Comparison of ENCODE assay signal across 24 mouse cellular contexts in the genomic region with DNA sequence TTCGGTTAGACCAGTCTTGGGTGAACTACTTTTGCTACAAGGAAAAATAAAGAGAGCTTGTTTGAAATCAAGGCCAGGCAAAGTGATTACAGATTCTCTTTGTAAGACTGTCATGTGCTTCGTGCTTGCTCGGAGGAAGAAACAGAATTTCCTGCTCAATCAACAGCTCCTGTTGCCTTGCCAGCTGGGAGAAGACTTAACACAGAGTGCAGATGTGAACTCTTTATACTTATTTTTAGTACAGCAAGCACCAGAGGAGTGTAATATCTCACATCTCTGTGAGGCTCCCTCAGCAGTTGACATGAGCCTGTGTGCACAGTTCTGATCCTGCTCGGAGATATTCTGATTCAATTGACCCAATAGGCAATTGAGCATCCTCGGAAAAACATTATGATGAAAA.
DNase-seq lines count a peak whose midpoint lies in the region; ATAC-seq and TF ChIP-seq lines count a peak whose summit lies in the region.
"Had no signal": no experiment of that assay in that cellular context is flagged by ENCODE, and none has a peak within 500 bp of the region (broad histone marks: within the 10 kb centered on the region; RNA-seq: fewer than 3 reads in every experiment).

No protein-coding gene starts in this region.

- no peaks in the 10 kb centered on the region for H3K36me3 ChIP-seq in forebrain, embryonic 16.5 days (ENCODE audit: control insufficient read depth, insufficient read depth)
- no peaks in the 10 kb centered on the region for H3K36me3 ChIP-seq in forebrain, embryonic 11.5 days (ENCODE audit: control insufficient read depth, insufficient read depth, low read length)
- H3K36me3 ChIP-seq in heart, embryonic 14.5 days (ENCODE audit: control insufficient read depth, insufficient read depth, low read length) = no peaks in the 10 kb centered on the region
- no peaks in the 10 kb centered on the region for H3K36me3 ChIP-seq in heart, embryonic 10.5 days
- H3K36me3 ChIP-seq: forebrain, embryonic 15.5 days; G1E; hindbrain, embryonic 12.5 days; limb, embryonic 10.5 days; midbrain, embryonic 12.5 days; neural tube, embryonic 15.5 days had no signal

- no peak overlapping the region for H3K9ac ChIP-seq in forebrain, embryonic 16.5 days (replicated peaks; ENCODE audit: low read depth, low read length)
- H3K9ac ChIP-seq in forebrain, embryonic 11.5 days (ENCODE audit: low read length) = no peak overlapping the region
- no peak overlapping the region for H3K9ac ChIP-seq in heart, embryonic 14.5 days (ENCODE audit: low read length)
- H3K9ac ChIP-seq: forebrain, embryonic 15.5 days; hindbrain, embryonic 12.5 days; liver, postnatal 0 days; midbrain, embryonic 12.5 days; neural tube, embryonic 15.5 days had no signal

- no peaks in the 10 kb centered on the region for H3K27me3 ChIP-seq in forebrain, embryonic 16.5 days (replicated peaks; ENCODE audit: control insufficient read depth, insufficient read depth, low read length)
- no peaks in the 10 kb centered on the region for H3K27me3 ChIP-seq in forebrain, embryonic 11.5 days (ENCODE audit: control insufficient read depth, insufficient read depth, low read length)
- no peaks in the 10 kb centered on the region for H3K27me3 ChIP-seq in heart, embryonic 14.5 days (ENCODE audit: control insufficient read depth, insufficient read depth, low read length)
- H3K27me3 ChIP-seq in heart, embryonic 10.5 days (ENCODE audit: insufficient read depth, poor library complexity, severe bottlenecking) = no peaks in the 10 kb centered on the region
- H3K27me3 ChIP-seq: forebrain, embryonic 15.5 days; hindbrain, embryonic 12.5 days; midbrain, embryonic 12.5 days; neural tube, embryonic 15.5 days had no signal

- intact Hi-C loops in left cerebral cortex, adult 2 months (cut with DNase I) = no loop called here

- no peaks in the 10 kb centered on the region for H3K4me1 ChIP-seq in forebrain, embryonic 16.5 days (replicated peaks; ENCODE audit: control insufficient read depth, insufficient read depth, low read length)
- H3K4me1 ChIP-seq in forebrain, embryonic 11.5 days (replicated peaks; ENCODE audit: control insufficient read depth, insufficient read depth, low read length) = no peaks in the 10 kb centered on the region
- peaks cover 2 to 9% of the 10 kb centered on the region in 2 experiments; a peak in 1 of 4 replicates for H3K4me1 ChIP-seq in heart, embryonic 14.5 days (ENCODE audit: control insufficient read depth in 2 of 2, insufficient read depth in 2 of 2, low read length in 2 of 2)
- H3K4me1 ChIP-seq in heart, embryonic 10.5 days = peaks cover 5% of the 10 kb centered on the region; the same call in 1 of the 2 replicates
- H3K4me1 ChIP-seq: forebrain, embryonic 15.5 days; hindbrain, embryonic 12.5 days; limb, embryonic 10.5 days; midbrain, embryonic 12.5 days; neural tube, embryonic 15.5 days had no signal

- H3K4me3 ChIP-seq in forebrain, embryonic 16.5 days (replicated peaks; ENCODE audit: low read length) = no peak overlapping the region
- H3K4me3 ChIP-seq in forebrain, embryonic 11.5 days (ENCODE audit: low read depth, low read length) = no peak overlapping the region
- H3K4me3 ChIP-seq in heart, embryonic 14.5 days (ENCODE audit: control insufficient read depth in 1 of 2, insufficient read depth in 1 of 2, low read depth in 1 of 2, low read length in 2 of 2) = no peak overlapping the region
- H3K4me3 ChIP-seq in heart, embryonic 10.5 days = no peak overlapping the region
- H3K4me3 ChIP-seq in left cerebral cortex, adult 2 months = no peak overlapping the region
- H3K4me3 ChIP-seq: erythroblast, embryonic 14.5 days; forebrain, embryonic 15.5 days; hindbrain, embryonic 12.5 days; limb, embryonic 10.5 days; midbrain, embryonic 12.5 days; neural tube, embryonic 15.5 days had no signal

- no peak for DNase-seq in forebrain, embryonic 11.5 days (ENCODE audit: low spot score)
- no peak for DNase-seq in heart, embryonic 10.5 days (ENCODE audit: low spot score)
- DNase-seq in left cerebral cortex, adult 9 months (ENCODE audit: low spot score in 2 of 2) = peak; percentile 4 to 7
- DNase-seq in left cerebral cortex, adult 2 months (ENCODE audit: extremely low spot score in 1 of 2, low spot score in 2 of 2) = no peak
- DNase-seq in brain, embryonic 18.5 days (ENCODE audit: low read depth, low spot score) = peak; percentile 10
- no peak for DNase-seq in testis, postnatal 14 days (ENCODE audit: low spot score)
- DNase-seq: adrenal gland, postnatal 10 days; cerebellum, adult 18-20 months; cerebellum, postnatal 25 days; kidney, adult 18-20 months; liver, postnatal 0 days; lung, postnatal 10 days; thymus, postnatal 14 days had no signal

- no peak overlapping the region for H3K4me2 ChIP-seq in forebrain, embryonic 16.5 days (ENCODE audit: low read length)
- H3K4me2 ChIP-seq in forebrain, embryonic 11.5 days (ENCODE audit: low read depth, low read length, severe bottlenecking) = no peak overlapping the region
- no peak overlapping the region for H3K4me2 ChIP-seq in heart, embryonic 14.5 days (ENCODE audit: low read length)
- H3K4me2 ChIP-seq: forebrain, embryonic 15.5 days; hindbrain, embryonic 12.5 days; midbrain, embryonic 12.5 days; neural tube, embryonic 15.5 days had no signal

- ATAC-seq in forebrain, embryonic 16.5 days = peak; percentile 50; the same call in 1 of the 2 replicates
- no peak for ATAC-seq in forebrain, embryonic 11.5 days (replicated peaks; ENCODE audit: low FRiP score)
- ATAC-seq in heart, embryonic 14.5 days (ENCODE audit: insufficient number of reproducible peaks, insufficient read depth, low FRiP score, low read depth) = peak; percentile 26; the same call in 1 of the 2 replicates
- ATAC-seq: activated CD4-positive, CD25-positive, alpha-beta regulatory T cell, adult 4 months; forebrain, embryonic 15.5 days; liver, postnatal 0 days had no signal

- 75% methylated on average over 5 of the region's 5 CpGs for WGBS in forebrain, embryonic 16.5 days
- WGBS in forebrain, embryonic 11.5 days = 84% methylated on average over 5 of the region's 5 CpGs
- 37% methylated on average over 5 of the region's 5 CpGs for WGBS in heart, embryonic 14.5 days
- 63% methylated on average over 5 of the region's 5 CpGs for WGBS in heart, embryonic 10.5 days

- H3K27ac ChIP-seq in forebrain, embryonic 16.5 days (ENCODE audit: low read length) = no peak overlapping the region
- no peak overlapping the region for H3K27ac ChIP-seq in forebrain, embryonic 11.5 days (ENCODE audit: low read depth, low read length)
- no peak overlapping the region; a peak in 1 of 4 replicates for H3K27ac ChIP-seq in heart, embryonic 14.5 days (replicated peaks in 1 of 2; ENCODE audit: control insufficient read depth in 1 of 2, insufficient read depth in 1 of 2, low read depth in 2 of 2, low read length in 2 of 2)
- no peak overlapping the region for H3K27ac ChIP-seq in heart, embryonic 10.5 days
- H3K27ac ChIP-seq in left cerebral cortex, adult 2 months = no peak overlapping the region
- H3K27ac ChIP-seq: forebrain, embryonic 15.5 days; hindbrain, embryonic 12.5 days; kidney, postnatal 0 days; limb, embryonic 10.5 days; midbrain, embryonic 12.5 days; neural tube, embryonic 15.5 days had no signal

- no peak for TF ChIP-seq CTCF in left cerebral cortex, adult 2 months (IDR thresholded peaks at IDR 0.05)

- no peaks in the 10 kb centered on the region for H3K9me3 ChIP-seq in forebrain, embryonic 16.5 days (ENCODE audit: control insufficient read depth, low read length)
- no peaks in the 10 kb centered on the region for H3K9me3 ChIP-seq in forebrain, embryonic 11.5 days (ENCODE audit: control insufficient read depth, low read length)
- no peaks in the 10 kb centered on the region for H3K9me3 ChIP-seq in heart, embryonic 14.5 days (ENCODE audit: control insufficient read depth, low read length)
- no peaks in the 10 kb centered on the region for H3K9me3 ChIP-seq in heart, embryonic 10.5 days
- H3K9me3 ChIP-seq: forebrain, embryonic 15.5 days; G1E; hindbrain, embryonic 12.5 days; limb, embryonic 10.5 days; midbrain, embryonic 12.5 days; neural tube, embryonic 15.5 days had no signal

Comparison
In these comparisons a context has a peak if more than half of its experiments do, and no peak if none do; other contexts are left out.
1. DNase-seq: peak in left cerebral cortex, adult 9 months (2 of 2) and brain, embryonic 18.5 days (single experiment); none in forebrain, embryonic 11.5 days (single experiment), heart, embryonic 10.5 days (single experiment), left cerebral cortex, adult 2 months (0 of 2) and testis, postnatal 14 days (single experiment).